Mouse (Mus musculus): ENCODE results near the gene Gm20388. TPM values are rescaled to one million over a fixed set of nuclear protein-coding genes. Genes with fewer than 3 reads are reported as not detected.
A peak's percentile ranks its signal among the peaks of the same experiment; 100 is the strongest.

Gm20388 gene
- polyA plus RNA-seq, 1 experiment from 2014 or later = not detected

DNA sequence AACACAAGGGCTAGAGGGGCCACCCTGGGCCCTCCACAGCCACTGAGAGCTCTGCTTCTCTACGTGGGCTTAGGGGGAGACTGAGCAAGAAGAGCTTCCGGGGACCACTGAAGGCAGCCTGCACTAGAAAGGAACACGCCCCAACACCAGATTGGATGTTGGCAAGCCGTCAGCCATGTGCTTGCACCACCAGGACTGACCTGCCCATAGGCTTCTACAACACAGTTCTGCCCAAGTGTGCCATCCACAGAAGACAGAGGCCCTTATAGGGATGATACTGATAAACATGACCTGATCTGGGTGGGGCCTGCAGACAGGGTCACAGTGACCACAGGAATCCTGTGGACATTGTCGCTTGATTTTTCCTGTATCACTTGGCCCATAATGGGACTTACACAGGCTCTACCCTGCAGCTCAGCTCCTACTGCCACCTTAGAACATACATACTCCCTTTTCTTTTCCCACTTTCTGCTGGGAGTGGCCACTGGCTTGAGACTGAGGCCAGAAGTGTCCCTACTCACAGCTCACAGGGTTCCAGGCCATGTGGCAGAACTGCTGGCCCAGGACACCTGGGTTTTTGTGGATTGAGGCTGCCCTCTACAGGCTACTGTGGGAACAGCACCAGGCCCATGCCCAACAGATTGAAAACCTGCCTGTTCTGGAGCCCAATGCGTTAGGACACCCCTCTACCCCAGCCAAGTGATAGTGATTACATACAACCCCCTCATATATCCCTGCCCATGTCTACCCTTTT is 2422.3 kb downstream of the Gm20388 start:
- peaks cover 51% of the 10 kb centered on the region for H3K36me3 ChIP-seq
- H3K9me3 ChIP-seq (replicated peaks) = no peaks in the 10 kb centered on the region
- 70% methylated on average over 6 of the region's 6 CpGs for WGBS
- H3K4me1 ChIP-seq (replicated peaks) = peaks cover 56% of the 10 kb centered on the region
- H3K27me3 ChIP-seq = peaks cover 7% of the 10 kb centered on the region; the same call in 1 of the 2 replicates
- H3K9ac ChIP-seq = no peak overlapping the region
- no peak overlapping the region for H3K4me3 ChIP-seq
- ATAC-seq (replicated peaks; ENCODE audit: insufficient number of reproducible peaks, insufficient read depth, low FRiP score, low read depth) = no peak
- no peak overlapping the region for H3K27ac ChIP-seq
- H3K4me2 ChIP-seq = no peak overlapping the region

DNA sequence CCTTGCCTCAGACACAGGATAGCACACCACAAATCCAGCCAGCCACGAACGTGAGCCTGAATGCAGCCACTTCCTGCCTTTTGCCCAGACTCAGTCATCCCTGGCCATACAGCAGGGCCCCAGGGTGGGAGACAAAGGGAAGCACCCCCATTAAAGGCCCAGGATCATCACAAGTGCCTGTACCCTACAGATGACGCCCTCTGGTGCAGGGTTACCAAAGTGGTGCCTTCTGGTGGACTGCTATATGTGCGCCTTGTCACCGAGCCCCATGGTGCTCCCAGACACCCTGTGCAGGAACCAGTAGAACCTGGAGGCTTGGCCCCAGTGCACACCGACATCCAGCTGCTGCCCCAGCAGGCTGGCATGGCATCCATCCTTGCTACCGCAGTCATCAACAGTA is 2422.9 kb downstream of the Gm20388 start:
- Histone ChIP-seq H3K27me3 (peaks cover 7% of the 10 kb centered on the region; the same call in 1 of the 2 replicates), H3K9ac (no peak overlapping the region), H3K27ac (no peak overlapping the region), H3K36me3 (peaks cover 51% of the 10 kb centered on the region), H3K4me2 (no peak overlapping the region), H3K9me3 (replicated peaks) (no peaks in the 10 kb centered on the region), H3K4me3 (no peak overlapping the region), H3K4me1 (replicated peaks) (peaks cover 50% of the 10 kb centered on the region)
- 89% methylated on average over 7 of the region's 7 CpGs for WGBS
- ATAC-seq (replicated peaks; ENCODE audit: insufficient number of reproducible peaks, insufficient read depth, low FRiP score, low read depth) = no peak

DNA sequence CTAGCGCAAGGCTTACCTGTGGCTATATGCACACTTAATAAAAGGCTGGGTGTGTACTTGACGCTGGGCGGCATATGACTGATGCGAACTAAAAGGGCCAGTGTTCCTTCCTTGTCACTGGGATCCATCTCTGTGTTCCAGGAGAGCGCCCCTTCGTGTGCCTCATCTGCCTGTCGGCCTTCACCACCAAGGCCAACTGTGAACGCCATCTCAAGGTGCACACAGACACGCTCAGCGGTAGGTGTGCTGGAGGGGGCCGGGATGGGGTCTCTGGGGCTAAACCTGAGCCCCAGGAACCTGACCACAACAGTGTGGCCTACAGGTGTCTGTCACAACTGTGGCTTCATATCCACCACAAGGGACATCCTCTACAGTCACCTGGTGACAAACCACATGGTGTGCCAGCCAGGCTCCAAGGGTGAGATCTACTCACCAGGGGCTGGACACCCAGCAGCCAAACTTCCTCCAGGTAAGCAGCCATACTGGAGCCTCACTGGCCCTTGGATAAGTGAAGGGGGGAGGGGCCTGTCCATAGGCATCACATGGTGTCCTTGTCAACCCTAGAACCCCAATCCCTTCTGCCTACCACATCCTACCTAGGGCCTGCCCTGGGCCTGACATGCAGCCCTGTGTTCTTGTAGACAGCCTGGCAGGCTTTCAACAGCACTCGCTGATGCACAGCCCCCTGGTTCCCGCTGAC is 2424.3 kb downstream of the Gm20388 start:
- Histone ChIP-seq H3K4me2 (no peak overlapping the region), H3K9ac (no peak overlapping the region), H3K36me3 (peaks cover 59% of the 10 kb centered on the region), H3K4me1 (replicated peaks) (peaks cover 36% of the 10 kb centered on the region), H3K27me3 (peaks cover 7% of the 10 kb centered on the region; the same call in 1 of the 2 replicates), H3K9me3 (replicated peaks) (no peaks in the 10 kb centered on the region), H3K4me3 (no peak overlapping the region), H3K27ac (no peak overlapping the region)
- ATAC-seq (replicated peaks; ENCODE audit: insufficient number of reproducible peaks, insufficient read depth, low FRiP score, low read depth) = no peak
- WGBS = 89% methylated on average over 13 of the region's 13 CpGs

DNA sequence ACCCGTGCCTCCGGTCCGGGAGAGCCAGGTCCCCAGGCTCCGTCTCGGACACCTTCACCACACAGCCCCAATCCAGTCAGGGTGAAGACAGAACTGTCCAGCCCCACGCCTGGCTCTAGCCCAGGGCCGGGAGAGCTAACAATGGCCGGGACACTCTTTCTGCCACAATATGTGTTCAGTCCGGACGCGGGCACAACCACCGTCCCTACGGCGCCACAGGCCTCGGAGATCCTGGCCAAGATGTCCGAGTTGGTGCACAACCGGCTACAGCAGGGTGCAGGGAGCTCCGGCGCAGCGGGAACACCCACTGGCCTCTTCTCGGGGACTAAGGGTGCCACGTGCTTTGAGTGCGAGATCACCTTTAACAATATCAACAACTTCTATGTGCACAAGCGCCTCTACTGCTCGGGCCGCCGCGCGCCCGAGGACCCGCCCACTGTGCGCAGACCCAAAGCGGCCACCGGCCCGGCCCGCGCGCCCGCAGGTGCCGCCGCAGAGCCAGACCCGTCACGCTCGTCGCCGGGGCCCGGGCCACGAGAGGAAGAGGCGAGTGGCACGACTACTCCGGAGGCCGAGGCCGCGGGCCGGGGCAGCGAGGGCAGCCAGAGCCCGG is 2425.1 kb downstream of the Gm20388 start:
- H3K27ac ChIP-seq = no peak overlapping the region
- peak overlapping the region; percentile 59 for H3K4me2 ChIP-seq
- WGBS = 50% methylated on average over 57 of the region's 57 CpGs
- no peaks in the 10 kb centered on the region for H3K9me3 ChIP-seq (replicated peaks)
- H3K27me3 ChIP-seq = peaks cover 7% of the 10 kb centered on the region; the same call in 1 of the 2 replicates
- peak overlapping the region; percentile 35 for H3K4me3 ChIP-seq
- ATAC-seq (replicated peaks; ENCODE audit: insufficient number of reproducible peaks, insufficient read depth, low FRiP score, low read depth) = no peak
- H3K36me3 ChIP-seq = peaks cover 61% of the 10 kb centered on the region
- no peak overlapping the region for H3K9ac ChIP-seq
- peaks cover 28% of the 10 kb centered on the region for H3K4me1 ChIP-seq (replicated peaks)

DNA sequence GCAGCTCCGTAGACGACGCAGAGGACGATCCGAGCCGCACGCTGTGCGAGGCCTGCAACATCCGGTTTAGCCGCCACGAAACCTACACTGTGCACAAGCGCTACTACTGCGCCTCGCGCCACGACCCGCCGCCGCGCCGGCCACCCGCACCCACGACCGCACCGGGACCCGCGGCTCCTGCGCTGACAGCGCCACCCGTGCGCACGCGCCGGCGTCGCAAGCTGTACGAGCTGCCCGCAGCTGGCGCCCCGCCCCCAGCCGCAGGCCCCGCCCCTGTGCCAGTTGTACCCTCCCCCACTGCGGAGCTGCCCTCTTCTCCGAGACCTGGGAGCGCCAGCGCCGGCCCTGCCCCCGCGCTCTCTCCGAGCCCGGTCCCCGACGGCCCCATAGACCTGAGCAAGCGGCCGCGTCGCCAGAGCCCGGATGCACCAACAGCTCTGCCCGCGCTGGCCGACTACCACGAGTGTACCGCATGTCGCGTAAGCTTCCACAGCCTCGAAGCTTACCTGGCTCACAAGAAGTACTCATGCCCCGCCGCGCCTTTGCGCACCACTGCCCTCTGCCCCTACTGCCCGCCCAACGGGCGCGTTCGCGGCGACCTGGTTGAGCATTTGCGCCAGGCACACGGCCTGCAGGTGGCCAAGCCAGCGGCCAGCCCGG is 2425.7 kb downstream of the Gm20388 start:
- 46% methylated on average over 74 of the region's 81 CpGs for WGBS
- ATAC-seq (replicated peaks; ENCODE audit: insufficient number of reproducible peaks, insufficient read depth, low FRiP score, low read depth) = peak; percentile 16; the same call in 1 of the 2 replicates

DNA sequence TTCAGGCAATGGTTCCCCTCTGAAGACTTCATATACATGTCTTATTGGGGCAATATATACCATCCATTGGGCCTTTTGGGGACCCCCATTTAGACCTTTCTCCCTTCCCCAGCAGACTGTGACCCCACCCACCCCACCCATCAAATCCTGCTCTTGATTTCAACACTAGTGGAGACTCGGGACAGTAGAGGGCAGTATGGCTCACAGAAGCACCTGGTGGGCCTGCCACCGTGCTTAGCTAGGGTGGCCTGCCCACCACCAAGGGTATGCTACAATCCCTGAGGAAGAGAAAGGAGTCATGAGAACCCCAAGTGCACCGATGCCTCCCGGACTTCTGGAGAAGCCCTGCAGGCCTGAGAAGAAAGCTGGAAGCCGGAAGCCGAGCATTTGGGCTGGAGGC is 2428.2 kb downstream of the Gm20388 start:
- no peak for ATAC-seq (replicated peaks; ENCODE audit: insufficient number of reproducible peaks, insufficient read depth, low FRiP score, low read depth)
- no peak overlapping the region for H3K9ac ChIP-seq
- peaks cover 33% of the 10 kb centered on the region for H3K4me1 ChIP-seq (replicated peaks)
- H3K9me3 ChIP-seq (replicated peaks) = no peaks in the 10 kb centered on the region
- peaks cover 51% of the 10 kb centered on the region for H3K36me3 ChIP-seq
- no peak overlapping the region for H3K4me2 ChIP-seq
- no peak overlapping the region for H3K27ac ChIP-seq
- whole genome bisulfite sequencing = 72% methylated on average over 6 of the region's 6 CpGs
- peaks cover 7% of the 10 kb centered on the region for H3K27me3 ChIP-seq
- H3K4me3 ChIP-seq = no peak overlapping the region

More for the DNA sequence above, 2425.7 kb downstream of the Gm20388 start:
- Histone ChIP-seq H3K4me2 (peak overlapping the region; percentile 59), H3K36me3 (peaks cover 61% of the 10 kb centered on the region), H3K4me3 (peak overlapping the region; percentile 35), H3K4me1 (replicated peaks) (peaks cover 21% of the 10 kb centered on the region), H3K9ac (no peak overlapping the region), H3K27ac (no peak overlapping the region), H3K27me3 (peaks cover 7% of the 10 kb centered on the region; the same call in 1 of the 2 replicates), H3K9me3 (replicated peaks) (no peaks in the 10 kb centered on the region)

DNA sequence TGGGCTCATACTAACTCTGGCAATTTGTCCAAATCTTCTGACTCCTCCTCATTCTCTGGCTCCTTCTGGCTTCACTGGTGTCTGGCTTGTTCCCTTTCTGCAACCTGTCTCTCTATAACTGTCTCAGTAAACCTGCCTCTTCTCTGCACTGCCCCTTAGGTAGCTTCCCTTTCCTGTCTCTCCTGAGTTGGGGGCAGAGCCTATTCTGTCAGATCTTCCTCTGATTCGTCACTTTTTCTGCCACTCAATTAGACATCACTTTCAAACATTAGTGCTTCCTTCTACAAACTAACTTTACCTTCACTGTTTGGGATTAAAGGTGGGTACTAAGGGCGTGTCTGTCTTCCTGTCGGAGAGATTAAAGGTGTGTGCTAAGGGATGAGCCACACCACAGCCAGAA is 2430.1 kb downstream of the Gm20388 start:
- Histone ChIP-seq H3K36me3 (peaks cover 32% of the 10 kb centered on the region), H3K4me2 (no peak overlapping the region), H3K9ac (no peak overlapping the region), H3K4me3 (no peak overlapping the region), H3K27me3 (peaks cover 4% of the 10 kb centered on the region), H3K9me3 (replicated peaks) (no peaks in the 10 kb centered on the region), H3K27ac (no peak overlapping the region), H3K4me1 (replicated peaks) (peaks cover 47% of the 10 kb centered on the region)
- no peak for ATAC-seq (replicated peaks; ENCODE audit: insufficient number of reproducible peaks, insufficient read depth, low FRiP score, low read depth)
- 82% methylated on average over 3 of the region's 3 CpGs for WGBS

DNA sequence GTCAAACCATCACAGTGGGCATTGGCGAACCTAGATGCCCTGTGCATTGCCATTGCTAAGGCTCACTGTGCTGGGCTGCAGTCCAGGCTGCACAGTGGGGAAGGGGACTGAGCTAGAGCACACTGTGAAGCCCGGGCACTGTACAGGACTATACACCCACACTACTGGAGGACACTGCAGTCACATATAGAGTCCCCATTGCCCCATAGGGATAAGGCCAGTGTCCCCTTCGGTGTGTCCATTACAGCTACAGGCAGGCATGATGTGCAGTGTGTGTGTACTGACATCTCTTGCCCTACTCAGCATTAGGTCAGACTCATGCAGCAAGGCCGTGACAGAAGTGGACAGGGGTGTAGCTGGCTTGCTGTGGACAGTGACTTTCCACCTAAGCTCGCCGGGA is 2431.1 kb downstream of the Gm20388 start:
- no peaks in the 10 kb centered on the region for H3K9me3 ChIP-seq (replicated peaks)
- no peak overlapping the region for H3K9ac ChIP-seq
- peaks cover 39% of the 10 kb centered on the region for H3K4me1 ChIP-seq (replicated peaks)
- H3K36me3 ChIP-seq = peaks cover 21% of the 10 kb centered on the region
- H3K4me2 ChIP-seq = no peak overlapping the region
- peaks cover under 1% of the 10 kb centered on the region; the same call in 1 of the 2 replicates for H3K27me3 ChIP-seq
- no peak overlapping the region for H3K4me3 ChIP-seq
- WGBS = 73% methylated on average over 6 of the region's 6 CpGs
- ATAC-seq (replicated peaks; ENCODE audit: insufficient number of reproducible peaks, insufficient read depth, low FRiP score, low read depth) = no peak
- H3K27ac ChIP-seq = no peak overlapping the region

DNA sequence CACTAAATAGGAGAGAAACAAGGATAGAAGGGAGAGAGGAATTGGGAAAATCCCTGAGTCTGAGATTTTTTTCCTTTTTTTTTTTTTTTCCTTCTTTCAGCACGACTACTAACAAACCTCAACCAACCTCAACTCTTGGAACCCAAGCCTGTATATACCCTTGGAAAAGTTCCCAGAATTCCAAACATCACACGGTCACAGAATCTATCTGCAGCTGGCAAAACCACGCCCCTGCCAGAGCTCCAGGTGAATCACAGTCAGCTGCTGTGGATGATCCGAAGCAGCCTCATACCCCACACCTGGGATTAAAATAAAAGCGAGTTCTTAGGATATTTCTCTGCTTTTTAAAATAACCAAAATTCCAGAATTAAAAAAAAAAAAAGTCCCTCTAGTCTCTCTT is 2431.7 kb downstream of the Gm20388 start:
- peaks cover 16% of the 10 kb centered on the region; the same call in 1 of the 2 replicates for H3K36me3 ChIP-seq
- no peaks in the 10 kb centered on the region for H3K9me3 ChIP-seq (replicated peaks)
- H3K9ac ChIP-seq = no peak overlapping the region
- ATAC-seq (replicated peaks; ENCODE audit: insufficient number of reproducible peaks, insufficient read depth, low FRiP score, low read depth) = no peak
- WGBS = 33% methylated on average over 5 of the region's 5 CpGs
- H3K27me3 ChIP-seq = no peaks in the 10 kb centered on the region; the same call in 1 of the 2 replicates
- no peak overlapping the region for H3K27ac ChIP-seq
- peak overlapping the region; percentile 69; the same call in 1 of the 2 replicates for H3K4me2 ChIP-seq
- H3K4me1 ChIP-seq (replicated peaks) = peaks cover 39% of the 10 kb centered on the region
- H3K4me3 ChIP-seq = no peak overlapping the region

DNA sequence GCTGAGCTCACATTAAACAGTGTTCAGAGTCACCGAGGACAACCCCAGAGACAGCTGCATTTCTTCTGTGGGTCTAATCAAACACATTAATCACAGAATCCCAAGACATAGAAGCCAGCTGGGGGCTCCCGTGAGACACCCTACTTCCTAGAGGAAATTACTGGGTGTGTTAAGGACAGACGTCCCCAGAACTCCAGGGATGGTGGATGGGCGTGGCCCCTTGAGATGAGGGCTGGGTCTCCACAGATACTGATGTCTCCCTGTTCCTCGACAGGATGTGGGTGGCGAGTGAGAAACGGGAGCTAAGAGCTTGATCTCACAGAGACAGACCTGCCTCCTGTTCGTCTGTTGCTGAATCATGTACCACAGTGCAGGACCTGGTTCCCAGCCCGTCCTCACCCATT is 2432.2 kb downstream of the Gm20388 start:
- peak; percentile 21; the same call in 1 of the 2 replicates for ATAC-seq (replicated peaks; ENCODE audit: insufficient number of reproducible peaks, insufficient read depth, low FRiP score, low read depth)
- Histone ChIP-seq H3K9ac (peak overlapping the region; percentile 52; the same call in 1 of the 2 replicates), H3K36me3 (peaks cover 11% of the 10 kb centered on the region; the same call in 1 of the 2 replicates), H3K27ac (no peak overlapping the region), H3K9me3 (replicated peaks) (no peaks in the 10 kb centered on the region), H3K27me3 (no peaks in the 10 kb centered on the region; the same call in 1 of the 2 replicates), H3K4me2 (peak overlapping the region; percentile 69), H3K4me3 (peak overlapping the region; percentile 41), H3K4me1 (replicated peaks) (peaks cover 43% of the 10 kb centered on the region)
- WGBS = 3% methylated on average over 9 of the region's 9 CpGs
